Mouse (Mus musculus) ES-Bruce4 (cell line): Measurements from ENCODE around the gene Myo1d. TPM values are rescaled to one million over a fixed set of nuclear protein-coding genes. Genes with fewer than 3 reads are reported as not detected.

Source experiments
- H3K27ac ChIP-seq: 2 replicates; pipeline ENCODE4 v1.5.1; 2012; ENCODE audit warnings: low read length, inconsistent platforms; ENCODE audit not compliant: insufficient read depth
- H3K27me3 ChIP-seq: 2 replicates; pipeline ENCODE4 v1.6.1; 2012; ENCODE audit warnings: mild to moderate bottlenecking, low read length, inconsistent platforms; ENCODE audit not compliant: control insufficient read depth, poor library complexity, insufficient read depth, severe bottlenecking
- H3K36me3 ChIP-seq: 2 replicates; pipeline ENCODE4 v1.6.1; 2012; ENCODE audit warnings: inconsistent platforms, mild to moderate bottlenecking, low read length, moderate library complexity; ENCODE audit not compliant: control insufficient read depth, poor library complexity, insufficient read depth, severe bottlenecking
- H3K4me1 ChIP-seq: one replicate; pipeline ENCODE4 v1.8.1; 2011; ENCODE audit warnings: low read length; ENCODE audit not compliant: control insufficient read depth, insufficient read depth
- H3K4me3 ChIP-seq: 2 replicates; pipeline ENCODE4 v1.5.1; 2011; ENCODE audit warnings: low read depth, mild to moderate bottlenecking, low read length
- H3K9ac ChIP-seq: 2 replicates; pipeline ENCODE4 v1.6.1; 2012; ENCODE audit warnings: low read depth, mild to moderate bottlenecking, inconsistent platforms; ENCODE audit not compliant: poor library complexity, severe bottlenecking
- H3K9me3 ChIP-seq: replicated peaks from 2 replicates; pipeline ENCODE4 v1.6.1; 2012; ENCODE audit warnings: mild to moderate bottlenecking, low read length, inconsistent platforms; ENCODE audit not compliant: control insufficient read depth, poor library complexity, insufficient read depth, severe bottlenecking
- CTCF ChIP-seq: IDR thresholded peaks from one replicate; pipeline ENCODE4 v1.8.1; 2011; ENCODE audit warnings: low read depth, low read length
- EP300 ChIP-seq: IDR thresholded peaks from 2 replicates; pipeline ENCODE4 v1.6.1; 2011; ENCODE audit warnings: low read depth, low read length; ENCODE audit not compliant: insufficient read depth
- POLR2A ChIP-seq: IDR thresholded peaks from one replicate; pipeline ENCODE4 v1.8.1; 2011; ENCODE audit warnings: low read length; ENCODE audit not compliant: insufficient read depth
- polyA plus RNA-seq: library from polyadenylated mRNA; stranded (reverse); fragments of >200 nt; gene quantifications from 2 replicates; pipeline ENCODE4 v1.2.4, GENCODE M21; 2011; ENCODE audit warnings: low read depth; ENCODE audit not compliant: missing spikeins, insufficient read depth, insufficient read length

Myo1d gene
- polyA plus RNA-seq, 1 experiment: 6.6 TPM

DNA sequence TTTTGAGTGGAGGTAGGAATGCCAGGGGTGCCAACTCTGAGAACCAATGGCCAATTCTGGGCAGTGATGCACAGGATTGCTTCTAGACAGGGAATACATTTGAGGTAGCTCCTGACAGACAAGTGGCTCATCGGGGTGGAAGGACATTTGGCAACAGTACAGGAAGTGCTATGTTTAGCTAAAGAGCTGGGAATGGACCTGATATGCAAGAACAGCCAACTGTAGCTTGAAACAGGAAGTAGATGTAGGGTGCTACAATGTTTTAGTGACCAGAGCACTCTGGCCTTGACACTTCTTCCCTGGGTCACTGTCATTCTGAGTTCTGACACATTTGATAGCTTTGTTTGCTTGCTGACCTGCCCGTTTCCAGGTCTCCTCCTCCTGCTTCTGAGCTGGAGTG is 257.0 kb downstream of the Myo1d start:
- Histone ChIP-seq H3K36me3 (no peaks in the 10 kb centered on the region), H3K9ac (no peak overlapping the region), H3K4me1 (no peaks in the 10 kb centered on the region), H3K27me3 (no peaks in the 10 kb centered on the region), H3K4me3 (no peak overlapping the region), H3K27ac (no peak overlapping the region), H3K9me3 (no peaks in the 10 kb centered on the region)
- TF ChIP-seq EP300: no peak
- TF ChIP-seq POLR2A: no peak
- no peak for TF ChIP-seq CTCF

DNA sequence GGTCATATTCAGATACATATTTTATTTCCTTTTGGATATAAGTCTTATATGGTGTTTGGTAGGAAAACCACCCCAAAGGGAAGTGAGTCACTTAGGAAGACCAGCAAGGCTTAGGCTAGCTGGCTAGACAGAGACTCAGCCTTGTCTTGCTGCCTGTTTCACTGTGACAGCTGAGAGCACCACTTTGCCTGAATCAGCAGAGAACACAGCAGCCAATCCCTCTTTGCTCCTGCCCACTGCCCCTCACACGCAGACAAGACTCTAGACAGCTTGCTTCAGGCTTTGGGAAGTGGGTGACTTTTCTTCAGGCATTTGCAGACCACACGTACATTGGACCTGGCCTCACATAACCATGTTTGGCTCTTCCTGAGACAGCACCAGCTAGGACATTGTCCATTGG is 258.7 kb downstream of the Myo1d start:
- no peak for TF ChIP-seq POLR2A
- no peaks in the 10 kb centered on the region for H3K27me3 ChIP-seq
- H3K27ac ChIP-seq: no peak overlapping the region
- no peak overlapping the region for H3K4me3 ChIP-seq
- no peak overlapping the region for H3K9ac ChIP-seq
- no peaks in the 10 kb centered on the region for H3K4me1 ChIP-seq
- H3K36me3 ChIP-seq: no peaks in the 10 kb centered on the region
- no peaks in the 10 kb centered on the region for H3K9me3 ChIP-seq

DNA sequence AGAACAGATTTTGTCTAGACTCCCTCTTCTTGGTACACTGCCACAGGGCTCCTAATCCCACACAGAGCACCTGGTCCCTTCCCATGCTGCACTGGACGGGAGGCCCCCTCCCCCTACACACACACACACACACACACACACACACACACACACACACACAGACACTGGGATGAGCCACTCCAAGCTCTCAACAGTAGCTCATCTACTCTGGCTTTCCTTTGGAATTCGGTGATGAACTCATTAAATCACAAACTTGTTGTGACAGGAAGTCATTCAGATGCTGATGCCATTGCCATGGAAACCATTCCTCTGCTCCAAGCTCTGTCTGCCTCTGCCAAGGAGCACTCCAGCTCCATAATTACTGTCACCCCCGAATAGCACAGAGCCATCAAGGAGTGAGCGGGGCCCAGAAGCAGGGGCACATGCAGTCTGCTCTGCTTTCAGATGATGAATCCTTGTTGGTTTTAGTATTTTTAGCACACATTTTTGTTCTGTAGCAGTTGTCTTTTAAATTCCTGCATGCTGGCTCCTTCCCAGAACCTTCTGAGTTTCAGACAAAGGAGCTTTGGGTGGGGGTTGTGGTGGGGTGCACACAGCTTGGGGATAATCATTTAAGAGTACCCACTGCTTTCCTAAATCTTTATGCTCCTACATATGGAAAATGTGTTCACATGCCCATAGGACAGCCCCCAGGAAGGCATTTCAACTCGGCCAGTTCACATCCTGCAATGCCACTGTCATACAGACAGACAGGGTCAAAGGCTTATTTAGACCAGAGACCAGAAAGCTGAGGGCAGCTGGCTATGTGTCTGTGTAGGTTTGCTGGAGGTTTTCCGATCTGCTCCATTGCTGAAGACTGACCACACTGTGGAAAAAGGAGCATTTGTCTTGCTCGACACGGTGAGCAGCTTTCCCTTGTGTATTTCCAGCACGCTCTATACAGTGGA is 261.1 kb downstream of the Myo1d start:
- Histone ChIP-seq H3K9me3 (no peaks in the 10 kb centered on the region), H3K27me3 (no peaks in the 10 kb centered on the region), H3K36me3 (no peaks in the 10 kb centered on the region), H3K4me1 (no peaks in the 10 kb centered on the region), H3K9ac (no peak overlapping the region), H3K4me3 (no peak overlapping the region), H3K27ac (no peak overlapping the region)
- TF ChIP-seq CTCF: no peak
- TF ChIP-seq EP300: 0 out of 2 replicates have a peak, but pooled peaks have one; percentile 3
- no peak for TF ChIP-seq POLR2A

DNA sequence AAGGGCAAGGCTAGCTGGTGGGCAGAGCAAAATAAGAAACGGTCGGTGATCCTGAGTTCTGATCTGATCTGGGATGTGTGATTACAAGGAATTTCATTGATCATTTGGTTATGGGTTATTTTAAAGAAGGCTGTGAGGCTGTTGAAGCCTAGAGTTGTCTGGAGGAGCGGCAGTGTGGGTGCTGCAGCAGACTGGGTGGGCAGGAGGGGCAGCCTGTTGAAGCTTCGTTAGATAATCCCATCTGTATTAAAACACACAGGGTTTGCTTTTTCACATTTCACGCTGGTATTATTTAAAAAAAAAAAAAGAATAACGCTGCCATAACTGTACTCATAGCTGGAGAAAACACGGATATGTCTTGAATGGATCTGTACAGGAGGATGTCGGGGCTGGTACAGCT is 263.9 kb downstream of the Myo1d start:
- no peak overlapping the region for H3K27ac ChIP-seq
- H3K4me1 ChIP-seq: no peaks in the 10 kb centered on the region
- no peak overlapping the region for H3K9ac ChIP-seq
- TF ChIP-seq POLR2A (no peak), CTCF (no peak)
- no peak overlapping the region for H3K4me3 ChIP-seq
- no peaks in the 10 kb centered on the region for H3K9me3 ChIP-seq
- H3K36me3 ChIP-seq: no peaks in the 10 kb centered on the region
- H3K27me3 ChIP-seq: no peaks in the 10 kb centered on the region

DNA sequence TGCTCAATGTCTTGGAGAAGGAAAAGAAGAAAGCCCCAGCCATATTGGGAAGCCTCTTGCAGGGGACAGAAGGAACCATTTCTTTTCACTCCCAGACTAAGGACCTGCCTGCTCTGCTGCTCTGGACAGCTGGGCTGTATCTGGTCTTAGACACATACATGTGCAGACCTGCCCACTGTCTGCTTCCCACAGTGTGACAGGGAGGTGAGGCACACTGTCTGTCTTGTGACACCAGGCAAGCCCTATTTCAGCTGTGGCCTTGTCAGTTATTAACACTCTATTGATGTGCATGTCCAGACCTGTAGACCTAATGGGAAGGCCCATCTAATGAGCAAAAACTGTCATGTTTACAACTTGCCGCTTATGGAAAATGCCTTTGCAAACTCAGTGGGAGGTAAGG is 264.5 kb downstream of the Myo1d start:
- Histone ChIP-seq H3K4me1 (no peaks in the 10 kb centered on the region), H3K36me3 (no peaks in the 10 kb centered on the region), H3K27me3 (no peaks in the 10 kb centered on the region), H3K9me3 (no peaks in the 10 kb centered on the region), H3K4me3 (no peak overlapping the region), H3K27ac (no peak overlapping the region), H3K9ac (no peak overlapping the region)
- TF ChIP-seq POLR2A (no peak), EP300 (no peak), CTCF (no peak)

DNA sequence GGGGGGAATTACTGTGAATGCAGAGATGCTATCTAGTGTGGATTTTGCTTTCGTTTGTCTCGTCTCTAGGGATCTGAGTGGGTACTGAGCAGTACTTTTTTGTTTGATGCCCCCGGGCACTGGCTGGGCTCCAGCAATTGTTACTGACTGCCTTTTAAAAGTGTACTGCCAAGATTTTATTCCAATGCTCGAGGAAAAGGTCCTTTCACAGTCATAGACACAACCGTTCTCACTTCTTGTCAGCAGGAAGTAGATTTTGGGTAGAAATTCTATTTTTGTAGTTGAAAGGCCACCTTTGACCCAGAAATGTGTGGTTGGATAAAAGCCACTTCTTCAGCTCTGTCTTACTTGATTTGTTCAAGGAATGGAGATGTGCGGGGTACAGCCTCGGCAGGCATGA is 266.0 kb downstream of the Myo1d start:
- H3K27me3 ChIP-seq: no peaks in the 10 kb centered on the region
- H3K36me3 ChIP-seq: no peaks in the 10 kb centered on the region
- H3K4me1 ChIP-seq: no peaks in the 10 kb centered on the region
- no peak overlapping the region for H3K9ac ChIP-seq
- H3K4me3 ChIP-seq: no peak overlapping the region
- H3K9me3 ChIP-seq: no peaks in the 10 kb centered on the region
- H3K27ac ChIP-seq: no peak overlapping the region
- no peak for TF ChIP-seq EP300
- no peak for TF ChIP-seq CTCF
- no peak for TF ChIP-seq POLR2A
